Mouse (Mus musculus) lung, postnatal 0 days (tissue): ENCODE data around the gene Cog6. TPM values are rescaled to one million over a fixed set of nuclear protein-coding genes. Genes with fewer than 3 reads are reported as not detected.

ENCODE experiments used
- ATAC-seq: fragments of 200-750 bp; cut with Nextera tagmentation; 2 replicates; pipeline ENCODE4 v1.8.0; 2017; ENCODE audit warnings: moderate library complexity
- DNase-seq: peaks from one replicate; pipeline ENCODE4 v3.0.0-alpha.2; 2016; ENCODE audit warnings: low spot score
- H3K27ac ChIP-seq: fragments of 300-500 bp; sonication (generic); 2 replicates; pipeline ENCODE4 v1.5.1; 2014; ENCODE audit warnings: antibody characterized with exemption, mild to moderate bottlenecking, low read length, mixed read lengths
- H3K27me3 ChIP-seq: fragments of 300-500 bp; sonication (generic); replicated peaks from 2 replicates; pipeline ENCODE4 v1.6.1; 2014; ENCODE audit warnings: low read length, mixed read lengths; ENCODE audit not compliant: insufficient read depth
- H3K36me3 ChIP-seq: fragments of 300-500 bp; sonication (generic); 2 replicates; pipeline ENCODE4 v1.6.1; 2014; ENCODE audit warnings: low read length, mixed read lengths; ENCODE audit not compliant: insufficient read depth
- H3K4me1 ChIP-seq: fragments of 300-500 bp; sonication (generic); 2 replicates; pipeline ENCODE4 v1.6.1; 2014; ENCODE audit warnings: antibody characterized with exemption, low read depth, low read length, mixed read lengths; ENCODE audit not compliant: insufficient read depth
- H3K4me2 ChIP-seq: fragments of 300-500 bp; sonication (generic); replicated peaks from 2 replicates; pipeline ENCODE4 v1.6.1; 2014; ENCODE audit warnings: low read depth, mild to moderate bottlenecking, low read length, moderate library complexity, mixed read lengths
- H3K4me3 ChIP-seq: fragments of 300-500 bp; sonication (generic); 2 replicates; pipeline ENCODE4 v1.5.1; 2014; ENCODE audit warnings: low read depth, low read length
- H3K9ac ChIP-seq: fragments of 300-500 bp; sonication (generic); replicated peaks from 2 replicates; pipeline ENCODE4 v1.6.1; 2014; ENCODE audit warnings: low read depth, mild to moderate bottlenecking
- H3K9me3 ChIP-seq: fragments of 300-500 bp; sonication (generic); 2 replicates; pipeline ENCODE4 v1.6.1; 2016; ENCODE audit warnings: low read length, mixed read lengths
- CTCF ChIP-seq: IDR thresholded peaks from 2 replicates; pipeline ENCODE4 v1.5.1; 2016; ENCODE audit warnings: antibody characterized with exemption, mild to moderate bottlenecking
- EP300 ChIP-seq: IDR thresholded peaks from 2 replicates; pipeline ENCODE4 v1.6.1; 2016; ENCODE audit warnings: antibody characterized with exemption, mild to moderate bottlenecking, control low read depth
- WGBS: fragments of 180-500 bp; shearing (Covaris S2); extraction: QIAGEN DNeasy Blood & Tissue Kit; methylation state at CpG from one replicate; pipeline ENCODE4 v1.1.7; 2014; 5-methylcytosine and 5-hydroxymethylcytosine counted together
- polyA plus RNA-seq: library from polyadenylated mRNA; unstranded; fragments of >200 nt; fragmentation: Nextera tagmentation; extraction: Ambion mirVana; gene quantifications from 2 replicates; pipeline ENCODE4 v1.2.1, GENCODE M21; 2015

Gene Cog6
- polyA plus RNA-seq, 1 experiment from 2014 or later = 33.2 TPM

DNA sequence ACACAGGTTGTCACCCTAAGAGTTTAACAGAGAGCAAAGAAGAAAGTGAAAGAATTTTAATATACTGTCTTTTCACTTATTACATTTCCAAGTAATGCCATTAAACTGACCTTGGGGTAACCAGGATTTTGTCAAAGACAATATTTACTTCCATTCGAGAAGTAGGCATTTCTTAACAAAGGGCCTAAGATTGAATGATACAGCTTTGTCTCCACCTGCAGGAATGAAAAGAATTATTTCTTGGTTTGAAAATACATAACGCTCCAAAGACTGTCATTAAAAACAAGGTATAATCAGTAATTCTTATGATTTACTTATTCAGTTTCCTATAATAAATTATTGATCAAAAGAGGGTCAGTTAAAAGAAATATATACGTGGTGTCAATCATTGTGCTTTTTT is 55.4 kb downstream of the Cog6 start:
- peak; percentile 17 for DNase-seq
- no peak overlapping the region for H3K4me3 ChIP-seq
- H3K27me3 ChIP-seq = no peaks in the 10 kb centered on the region
- no peak overlapping the region for H3K4me2 ChIP-seq
- no peak overlapping the region for H3K9ac ChIP-seq
- WGBS = 63% methylated on average over 3 of the region's 3 CpGs
- H3K36me3 ChIP-seq = no peaks in the 10 kb centered on the region
- no peak; the same call in 1 of the 2 replicates for TF ChIP-seq CTCF
- no peak for TF ChIP-seq EP300
- no peak for ATAC-seq
- H3K9me3 ChIP-seq = no peaks in the 10 kb centered on the region
- H3K27ac ChIP-seq = no peak overlapping the region
- H3K4me1 ChIP-seq = no peaks in the 10 kb centered on the region

DNA sequence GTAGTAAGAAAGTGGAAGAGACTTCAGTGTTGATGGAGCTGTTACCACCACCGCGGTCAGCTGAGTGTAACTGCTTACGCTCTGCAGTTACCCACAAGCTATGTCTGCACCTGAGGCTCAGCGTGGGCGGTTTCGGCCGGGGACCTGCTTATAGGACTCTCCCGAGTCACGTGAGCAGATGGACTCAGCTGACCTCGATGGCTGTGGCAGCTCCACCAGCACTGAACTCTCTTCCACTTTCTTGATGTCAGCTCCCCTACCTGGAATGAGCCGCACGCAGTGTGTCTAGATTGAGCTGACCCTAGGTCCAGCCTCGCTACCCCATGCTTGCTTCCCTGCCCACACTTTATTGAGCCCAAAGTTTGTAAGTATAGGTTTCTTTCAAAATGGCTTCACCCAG is 56.1 kb downstream of the Cog6 start:
- WGBS = 95% methylated on average over 13 of the region's 13 CpGs
- ATAC-seq = no peak

DNA sequence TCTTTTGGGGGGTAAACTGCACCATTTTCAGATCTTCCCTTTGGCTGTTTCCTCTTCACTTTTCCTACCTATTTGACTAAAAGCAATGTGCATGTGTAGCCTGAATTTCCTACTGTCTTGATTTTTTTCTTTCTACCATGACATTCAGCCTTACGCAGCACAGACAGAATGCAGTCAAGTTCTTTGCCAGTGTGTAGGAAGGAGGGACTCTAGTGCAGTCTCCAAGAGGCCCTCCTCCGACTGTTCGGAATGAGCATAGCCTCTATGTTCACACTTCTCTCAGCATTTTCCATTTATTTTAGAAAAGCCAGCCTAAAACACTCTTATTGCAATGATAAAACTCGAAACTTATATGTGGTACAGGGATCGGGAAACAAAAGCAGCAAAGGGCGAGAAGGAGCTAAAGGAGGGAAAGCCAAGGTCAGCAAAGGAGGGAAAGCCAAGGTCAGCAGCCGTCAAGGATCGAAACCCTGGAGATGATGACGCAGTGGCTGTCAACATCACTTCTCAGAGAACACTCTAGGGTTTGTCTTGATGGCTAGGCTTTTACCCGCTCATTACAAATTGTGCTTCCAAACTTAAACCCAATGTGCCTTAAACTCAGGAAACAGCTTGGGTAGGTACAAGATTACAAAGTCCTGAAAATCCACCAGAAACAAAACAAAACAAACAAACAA is 58.5 kb downstream of the Cog6 start:
- no peak for ATAC-seq
- no peaks in the 10 kb centered on the region for H3K36me3 ChIP-seq
- no peak overlapping the region for H3K4me3 ChIP-seq
- no peak overlapping the region for H3K27ac ChIP-seq
- H3K9me3 ChIP-seq = no peaks in the 10 kb centered on the region
- no peaks in the 10 kb centered on the region for H3K4me1 ChIP-seq
- H3K4me2 ChIP-seq = no peak overlapping the region
- no peak for TF ChIP-seq EP300
- no peak for TF ChIP-seq CTCF
- no peak for DNase-seq
- WGBS = 86% methylated on average over 10 of the region's 10 CpGs
- H3K27me3 ChIP-seq = no peaks in the 10 kb centered on the region
- H3K9ac ChIP-seq = no peak overlapping the region

More for the DNA sequence above, 56.1 kb downstream of the Cog6 start:
- no peak for DNase-seq
- TF ChIP-seq EP300 = no peak
- no peak for TF ChIP-seq CTCF
- Histone ChIP-seq H3K4me2 (no peak overlapping the region), H3K27me3 (no peaks in the 10 kb centered on the region), H3K9me3 (no peaks in the 10 kb centered on the region), H3K27ac (no peak overlapping the region), H3K9ac (no peak overlapping the region), H3K36me3 (no peaks in the 10 kb centered on the region), H3K4me3 (no peak overlapping the region), H3K4me1 (no peaks in the 10 kb centered on the region)

GRCm38 (mm10) chr3:52957861-52958260 is 59.2 kb downstream of the Cog6 start:
- TF ChIP-seq CTCF = no peak
- no peak for TF ChIP-seq EP300
- WGBS = 84% methylated on average over 7 of the region's 7 CpGs
- Histone ChIP-seq H3K4me2 (no peak overlapping the region), H3K4me3 (no peak overlapping the region), H3K9ac (no peak overlapping the region), H3K27ac (no peak overlapping the region), H3K36me3 (no peaks in the 10 kb centered on the region), H3K27me3 (no peaks in the 10 kb centered on the region), H3K9me3 (no peaks in the 10 kb centered on the region), H3K4me1 (no peaks in the 10 kb centered on the region)
- DNase-seq (no peak), ATAC-seq (no peak)

- Histone ChIP-seq H3K27ac (peak overlapping the region; percentile 39), H3K27me3 (no peaks in the 10 kb centered on the region), H3K9me3 (no peaks in the 10 kb centered on the region), H3K36me3 (no peaks in the 10 kb centered on the region), H3K4me2 (no peak overlapping the region), H3K9ac (no peak overlapping the region), H3K4me3 (no peak overlapping the region), H3K4me1 (no peaks in the 10 kb centered on the region)
- WGBS = 57% methylated on average over 11 of the region's 11 CpGs
- peak; percentile 43; the same call in 1 of the 2 replicates for ATAC-seq
- peak; percentile 21 for DNase-seq
- TF ChIP-seq EP300 = no peak
- TF ChIP-seq CTCF = no peak
Measured at GRCm38 (mm10) chr3:52956236-52956635, 60.8 kb downstream of the Cog6 start.

DNA sequence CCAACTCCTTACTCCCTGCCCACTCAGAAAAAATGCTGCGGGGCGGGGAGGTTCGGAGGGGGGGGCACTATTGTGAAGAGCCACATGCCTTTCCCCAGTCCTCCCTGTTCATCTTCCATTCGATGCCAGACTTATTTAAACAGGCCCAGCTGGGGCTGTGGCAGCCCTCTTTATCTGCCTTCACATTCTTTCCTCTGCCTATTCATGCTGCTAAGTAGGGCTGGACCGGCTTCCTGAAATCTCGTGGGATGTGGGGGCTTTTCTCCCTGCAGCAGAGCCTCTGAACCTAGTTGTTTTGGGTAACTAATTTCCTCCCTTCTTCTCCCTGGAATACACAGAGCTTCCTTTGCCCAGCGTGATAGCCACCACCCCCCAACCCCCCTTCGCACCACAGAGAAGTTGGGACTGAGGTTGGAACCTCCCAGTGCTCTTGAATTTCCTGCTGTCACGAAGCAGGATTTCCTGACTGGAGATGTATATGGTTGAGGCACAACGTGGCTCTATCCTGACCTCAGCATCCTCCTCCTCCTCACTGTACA is 61.5 kb downstream of the Cog6 start:
- 11% methylated on average over 10 of the region's 10 CpGs for WGBS
- no peak overlapping the region for H3K9ac ChIP-seq
- H3K4me1 ChIP-seq = no peaks in the 10 kb centered on the region
- no peaks in the 10 kb centered on the region for H3K9me3 ChIP-seq
- H3K27ac ChIP-seq = peak overlapping the region; percentile 65
- peak; percentile 91 for TF ChIP-seq EP300
- no peak for TF ChIP-seq CTCF
- DNase-seq = peak; percentile 76
- no peak overlapping the region for H3K4me3 ChIP-seq
- H3K4me2 ChIP-seq = no peak overlapping the region
- no peaks in the 10 kb centered on the region for H3K36me3 ChIP-seq
- ATAC-seq = peak; percentile 86
- no peaks in the 10 kb centered on the region for H3K27me3 ChIP-seq
